Mouse (Mus musculus): ENCODE data around the gene 4933411K16Rik. TPM values are rescaled to one million over a fixed set of nuclear protein-coding genes. Genes with fewer than 3 reads are reported as not detected.

Gene 4933411K16Rik
- total and polyA plus RNA-seq, 3 experiments: 0.10 TPM; not detected in 2

DNA sequence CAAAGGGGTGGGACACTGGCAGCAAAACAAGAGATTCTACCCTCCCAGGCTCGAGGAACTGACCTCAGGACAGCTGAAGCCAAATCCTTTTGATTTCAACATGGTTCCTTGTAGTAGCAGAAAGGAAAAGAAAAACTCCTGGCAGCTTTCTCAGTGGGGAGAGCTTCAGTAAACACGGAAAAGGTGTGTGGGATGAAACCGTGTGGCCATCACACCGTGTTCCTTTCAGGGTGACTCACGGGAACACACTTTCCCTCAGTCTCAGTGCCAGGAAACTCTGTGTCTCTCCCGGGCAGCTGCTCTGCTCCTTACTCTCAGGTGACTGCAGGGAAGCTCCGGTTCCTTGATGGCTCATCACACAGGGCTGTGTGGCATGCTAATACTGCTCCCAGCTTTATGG, 6.4 kb downstream of the 4933411K16Rik start:
- Histone ChIP-seq H3K36me3 (ENCODE audit: control insufficient read depth in 1 of 2, insufficient read depth in 2 of 2, low read length in 2 of 2) (no peaks in the 10 kb centered on the region), H3K27me3 (ENCODE audit: control insufficient read depth in 1 of 2, insufficient read depth in 2 of 2, low read length in 2 of 2) (peaks cover 21 to 33% of the 10 kb centered on the region in 2 experiments), H3K9me3 (replicated peaks; ENCODE audit: insufficient read depth, low read length) (no peaks in the 10 kb centered on the region), H3K4me3 (ENCODE audit: control insufficient read depth in 1 of 2, insufficient read depth in 1 of 2, low read depth in 2 of 2, low read length in 2 of 2) (no peak overlapping the region), H3K9ac (ENCODE audit: control insufficient read depth, low read depth, low read length, poor library complexity, severe bottlenecking) (no peak overlapping the region), H3K79me2 (ENCODE audit: control insufficient read depth, insufficient read depth, low read length, poor library complexity) (no peaks in the 10 kb centered on the region), H3K27ac (ENCODE audit: control insufficient read depth, low read depth, low read length) (no peak overlapping the region), H3K4me1 (ENCODE audit: control insufficient read depth in 1 of 2, insufficient read depth in 2 of 2, low read length in 2 of 2) (no peaks in the 10 kb centered on the region)
- TF ChIP-seq POLR2AphosphoS5 (IDR thresholded peaks at IDR 0.05; ENCODE audit: borderline replicate concordance, low read depth, low read length) (no peak), ZKSCAN1 (IDR thresholded peaks at IDR 0.05; ENCODE audit: low read depth, low read length) (no peak), MAFK (IDR thresholded peaks at IDR 0.05; ENCODE audit: borderline replicate concordance, low read depth, low read length) (no peak), SMC3 (IDR thresholded peaks at IDR 0.05; ENCODE audit: low read depth, low read length) (no peak), KAT2A (conservative IDR thresholded peaks at IDR 0.05; ENCODE audit: low read depth, low read length) (no peak), MYC (IDR thresholded peaks at IDR 0.05; ENCODE audit: low read depth, low read length) (no peak), ZMIZ1 (IDR thresholded peaks at IDR 0.05; ENCODE audit: low read depth, low read length) (no peak), HCFC1 (IDR thresholded peaks at IDR 0.05; ENCODE audit: low read depth, low read length) (no peak), CHD2 (IDR thresholded peaks at IDR 0.05; ENCODE audit: low read length) (no peak), EP300 (IDR thresholded peaks at IDR 0.05; ENCODE audit: low read depth in 1 of 2, low read length in 2 of 2) (no peak), ETS1 (IDR thresholded peaks at IDR 0.05; ENCODE audit: low read depth, low read length) (no peak), MAX (IDR thresholded peaks at IDR 0.05; ENCODE audit: low read length) (no peak), POLR2A (IDR thresholded peaks at IDR 0.05; ENCODE audit: control insufficient read depth in 1 of 2, insufficient read depth in 1 of 2, low read depth in 1 of 2, low read length in 2 of 2, poor library complexity in 1 of 2) (no peak), TBP (IDR thresholded peaks at IDR 0.05; ENCODE audit: low read depth, low read length) (no peak), MXI1 (IDR thresholded peaks at IDR 0.05; ENCODE audit: low read depth, low read length) (no peak), ZNF384 (IDR thresholded peaks at IDR 0.05; ENCODE audit: low read depth, low read length) (no peak), USF1 (IDR thresholded peaks at IDR 0.05; ENCODE audit: low read depth, low read length) (no peak)
- no peak for DNase-seq (ENCODE audit: low read depth, low spot score)

- Histone ChIP-seq H3K27ac (ENCODE audit: control insufficient read depth, low read depth, low read length) (no peak overlapping the region), H3K27me3 (ENCODE audit: control insufficient read depth in 1 of 2, insufficient read depth in 2 of 2, low read length in 2 of 2) (peaks cover 23 to 41% of the 10 kb centered on the region in 2 experiments), H3K36me3 (ENCODE audit: control insufficient read depth in 1 of 2, insufficient read depth in 2 of 2, low read length in 2 of 2) (no peaks in the 10 kb centered on the region), H3K4me1 (ENCODE audit: control insufficient read depth in 1 of 2, insufficient read depth in 2 of 2, low read length in 2 of 2) (no peaks in the 10 kb centered on the region), H3K79me2 (ENCODE audit: control insufficient read depth, insufficient read depth, low read length, poor library complexity) (no peaks in the 10 kb centered on the region), H3K4me3 (ENCODE audit: control insufficient read depth in 1 of 2, insufficient read depth in 1 of 2, low read depth in 2 of 2, low read length in 2 of 2) (no peak overlapping the region), H3K9ac (ENCODE audit: control insufficient read depth, low read depth, low read length, poor library complexity, severe bottlenecking) (no peak overlapping the region), H3K9me3 (replicated peaks; ENCODE audit: insufficient read depth, low read length) (no peaks in the 10 kb centered on the region)
- no peak for DNase-seq (ENCODE audit: low read depth, low spot score)
- TF ChIP-seq POLR2AphosphoS5 (IDR thresholded peaks at IDR 0.05; ENCODE audit: borderline replicate concordance, low read depth, low read length): no peak
- TF ChIP-seq ZMIZ1 (IDR thresholded peaks at IDR 0.05; ENCODE audit: low read depth, low read length): no peak
- no peak for TF ChIP-seq KAT2A (conservative IDR thresholded peaks at IDR 0.05; ENCODE audit: low read depth, low read length)
These were observed 9.4 kb downstream of the 4933411K16Rik start for GRCm38 (mm10) chr19:42061443-42061842.

Measured in MEL (cell line).